ENCODE assay signal across 9 mouse cellular contexts in the genomic region with DNA sequence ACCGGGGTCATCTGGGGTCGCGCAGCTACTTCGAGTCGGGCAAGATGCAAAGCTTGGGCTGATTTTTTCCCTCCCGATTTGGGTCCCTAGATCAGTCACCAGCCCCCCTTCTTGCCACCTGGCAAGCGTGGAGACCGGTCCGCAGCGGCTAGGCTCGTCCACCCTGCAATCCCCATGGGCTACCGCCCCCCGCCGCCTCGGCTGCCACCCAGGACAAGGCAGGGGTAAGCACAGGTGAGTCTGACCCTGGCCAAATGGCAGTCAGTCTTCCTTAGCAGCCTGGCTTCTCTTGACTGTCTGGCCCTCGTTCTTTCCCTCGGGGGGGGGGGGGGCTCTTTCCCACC. TPM values are rescaled to one million over a fixed set of nuclear protein-coding genes. Genes with fewer than 3 reads are reported as not detected.
DNase-seq lines count a peak whose midpoint lies in the region; ATAC-seq and TF ChIP-seq lines count a peak whose summit lies in the region.
"Had no signal": no experiment of that assay in that cellular context is flagged by ENCODE, and none has a peak within 500 bp of the region (broad histone marks: within the 10 kb centered on the region; RNA-seq: fewer than 3 reads in every experiment).

No protein-coding gene starts in this region.

- peaks cover 86% of the 10 kb centered on the region for H3K27me3 ChIP-seq in CH12.LX (replicated peaks)
- no peaks in the 10 kb centered on the region for H3K27me3 ChIP-seq in forebrain, postnatal 0 days (ENCODE audit: insufficient read depth, low read length)
- H3K27me3 ChIP-seq in liver, embryonic 14.5 days (ENCODE audit: control insufficient read depth, insufficient read depth, low read length) = peaks cover 16% of the 10 kb centered on the region

- TF ChIP-seq CTCF in CH12.LX (conservative IDR thresholded peaks at IDR 0.05 in 1 of 2, IDR thresholded peaks at IDR 0.05 in 1 of 2; ENCODE audit: low read depth in 2 of 2, low read length in 2 of 2) = no peak
- no peak for TF ChIP-seq CTCF in forebrain, postnatal 0 days (IDR thresholded peaks at IDR 0.05; ENCODE audit: low read depth)
- TF ChIP-seq CTCF in liver, embryonic 14.5 days (IDR thresholded peaks at IDR 0.05; ENCODE audit: low read depth) = no peak

- no peak overlapping the region for H3K4me3 ChIP-seq in CH12.LX (replicated peaks in 1 of 3; ENCODE audit: low read depth in 2 of 3, low read length in 2 of 3, poor library complexity in 1 of 3)
- H3K4me3 ChIP-seq in forebrain, postnatal 0 days (ENCODE audit: low read depth, low read length) = peak overlapping the region; percentile 58
- H3K4me3 ChIP-seq in liver, embryonic 14.5 days (ENCODE audit: insufficient read depth in 1 of 2, low read depth in 2 of 2, low read length in 2 of 2) = peak overlapping the region in 1 of 2 experiments; percentile 16; a peak in 1 of 4 replicates
- H3K4me3 ChIP-seq: myocyte had no signal

- no peaks in the 10 kb centered on the region for H3K4me1 ChIP-seq in CH12.LX (ENCODE audit: control insufficient read depth in 1 of 2, insufficient read depth in 2 of 2)
- peaks cover 17% of the 10 kb centered on the region for H3K4me1 ChIP-seq in forebrain, postnatal 0 days (ENCODE audit: insufficient read depth)
- no peaks in the 10 kb centered on the region for H3K4me1 ChIP-seq in liver, embryonic 14.5 days (replicated peaks; ENCODE audit: control insufficient read depth in 2 of 2, insufficient read depth in 2 of 2, low read length in 1 of 2)

- H3K9ac ChIP-seq in CH12.LX (ENCODE audit: insufficient read depth, low read depth) = no peak overlapping the region
- H3K9ac ChIP-seq in forebrain, postnatal 0 days = peak overlapping the region; percentile 83
- no peak overlapping the region for H3K9ac ChIP-seq in liver, embryonic 14.5 days (replicated peaks)

- peak overlapping the region; percentile 75; the same call in 1 of the 2 replicates for H3K4me2 ChIP-seq in CH12.LX (ENCODE audit: insufficient read depth, low read depth, poor library complexity, severe bottlenecking)
- peak overlapping the region; percentile 93 for H3K4me2 ChIP-seq in forebrain, postnatal 0 days (ENCODE audit: low read depth)
- peak overlapping the region; percentile 50 for H3K4me2 ChIP-seq in liver, embryonic 14.5 days (ENCODE audit: low read depth)

- in situ Hi-C loops in CH12.LX (cut with MboI; ENCODE audit: low pct_ligation_motif_present, low pct_unique_long_range_greater_than_20kb, low sequenced_read_pairs) = loop anchor here (10.0 kb wide), 1 partner anchor 100 kb away; no protein-coding TSS in a partner anchor

- no peak for TF ChIP-seq EP300 in CH12.LX (IDR thresholded peaks at IDR 0.05; ENCODE audit: low read length)
- no peak for TF ChIP-seq EP300 in liver, embryonic 14.5 days (IDR thresholded peaks at IDR 0.05; ENCODE audit: low read depth)

- ATAC-seq in frontal cortex, adult (ENCODE audit: low TSS enrichment) = peak; percentile 8
- ATAC-seq in forebrain, postnatal 0 days = 0 out of 2 replicates have a peak, but pooled peaks have one; percentile 2
- no peak for ATAC-seq in liver, embryonic 14.5 days (ENCODE audit: insufficient read depth)

- peaks cover 8% of the 10 kb centered on the region for H3K9me3 ChIP-seq in CH12.LX (replicated peaks; ENCODE audit: low read length)
- H3K9me3 ChIP-seq in forebrain, postnatal 0 days (ENCODE audit: low read length) = no peaks in the 10 kb centered on the region
- no peaks in the 10 kb centered on the region for H3K9me3 ChIP-seq in liver, embryonic 14.5 days (ENCODE audit: control insufficient read depth, low read length)

- TF ChIP-seq RAD21 in CH12.LX (IDR thresholded peaks at IDR 0.05; ENCODE audit: low read depth, low read length) = no peak

- no peak for TF ChIP-seq POLR2A in CH12.LX (IDR thresholded peaks at IDR 0.05; ENCODE audit: low read depth, low read length)

- dilution Hi-C loops in CH12.LX (cut with MboI; ENCODE audit: extremely low pct_ligation_motif_present, extremely low pct_unique_long_range_greater_than_20kb, low sequenced_read_pairs) = no loop called here

- under 1% methylated on average over 17 of the region's 17 CpGs for WGBS in forebrain, postnatal 0 days
- WGBS in liver, embryonic 14.5 days (ENCODE audit: insufficient replicate concordance) = 2% methylated on average over 17 of the region's 17 CpGs

- no peaks in the 10 kb centered on the region for H3K79me2 ChIP-seq in CH12.LX (replicated peaks; ENCODE audit: control insufficient read depth, extremely low read depth, insufficient read depth, poor library complexity, severe bottlenecking)

- no peak for DNase-seq in frontal cortex, adult 2 months (ENCODE audit: extremely low spot score in 1 of 2, low spot score in 1 of 2)
- DNase-seq in CH12.LX (ENCODE audit: extremely low read depth) = no peak
- DNase-seq in forebrain, postnatal 0 days = no peak
- DNase-seq in liver, embryonic 14.5 days (ENCODE audit: low read depth in 3 of 3, low spot score in 3 of 3) = no peak
- no peak for DNase-seq in embryo, embryonic 11 days
- DNase-seq in T-cell, adult 2 months (ENCODE audit: low spot score) = no peak
- DNase-seq in ovary, postnatal 10 days (ENCODE audit: low spot score) = no peak

- no peak overlapping the region for H3K27ac ChIP-seq in CH12.LX (ENCODE audit: insufficient read depth, low read depth)
- H3K27ac ChIP-seq in forebrain, postnatal 0 days (ENCODE audit: low read depth, low read length) = peak overlapping the region; percentile 92; the same call in 1 of the 2 replicates
- no peak overlapping the region for H3K27ac ChIP-seq in liver, embryonic 14.5 days

- no peaks in the 10 kb centered on the region for H3K36me3 ChIP-seq in CH12.LX (replicated peaks in 1 of 2; ENCODE audit: control insufficient read depth in 1 of 2, insufficient read depth in 1 of 2, low read length in 1 of 2)
- no peaks in the 10 kb centered on the region for H3K36me3 ChIP-seq in forebrain, postnatal 0 days (ENCODE audit: insufficient read depth)
- no peaks in the 10 kb centered on the region for H3K36me3 ChIP-seq in liver, embryonic 14.5 days (replicated peaks; ENCODE audit: control insufficient read depth, insufficient read depth, low read depth)

TF ChIP-seq in CH12.LX, 34 proteins besides CTCF, POLR2A, EP300 and RAD21:
- TF ChIP-seq IRF4 (IDR thresholded peaks at IDR 0.05; ENCODE audit: low read depth, low read length) (no peak), ELF1 (IDR thresholded peaks at IDR 0.05; ENCODE audit: low read depth, low read length) (no peak), POLR2AphosphoS2 (IDR thresholded peaks at IDR 0.05; ENCODE audit: low read depth, low read length) (no peak), BHLHE40 (IDR thresholded peaks at IDR 0.05; ENCODE audit: low read depth, low read length) (no peak), ZKSCAN1 (IDR thresholded peaks at IDR 0.05; ENCODE audit: borderline replicate concordance, low read depth, low read length) (no peak), TCF12 (IDR thresholded peaks at IDR 0.05; ENCODE audit: low read depth, low read length) (no peak), CHD1 (IDR thresholded peaks at IDR 0.05; ENCODE audit: low read depth, low read length) (no peak)

RNA-seq across cellular contexts. Expression of gene Syt3, which starts 0.8 kb away (rescaled TPM):
- polyA plus RNA-seq in frontal cortex, adult 2 months (2012; rRNA removed) = 56.7 and 57.0 TPM in 2 replicates
- total RNA-seq in CH12.LX (2012; rRNA removed) = 0.08 and 0.17 TPM in 2 replicates
- total RNA-seq in CH12.LX (2014; rRNA removed) = 0.11 TPM in 1 of 2 replicates, not detected in the other
- polyA plus RNA-seq in CH12.LX (2012; ENCODE audit: insufficient read length, low read depth) = 0.30 TPM in 1 of 2 replicates, not detected in the other
- 48.2 and 77.2 TPM in 2 replicates for total RNA-seq in forebrain, postnatal 0 days (2014; rRNA removed)
- 43.9 and 55.0 TPM in 2 replicates for polyA plus RNA-seq in forebrain, postnatal 0 days (2015; fragmentation: Nextera tagmentation; extraction: Ambion mirVana)
- polyA plus RNA-seq in liver, embryonic 14.5 days (2012; rRNA removed) = 0.02 and 0.06 TPM in 2 replicates
- polyA plus RNA-seq in liver, embryonic 14.5 days (2014; fragmentation: Nextera tagmentation; extraction: Ambion mirVana) = 0.14 TPM in 1 of 2 replicates, not detected in the other
- polyA plus RNA-seq: myocyte had no signal

RNA-seq across cellular contexts. Expression of gene 1700008O03Rik, which starts 0.9 kb away (rescaled TPM):
- polyA plus RNA-seq in frontal cortex, adult 2 months (2012; rRNA removed) = 3.7 and 3.8 TPM in 2 replicates
- total RNA-seq in CH12.LX (2012; rRNA removed) (0.17 and 0.81 TPM in 2 replicates), CH12.LX (2014; rRNA removed) (not detected in 2 replicates)
- 0.74 and 1.7 TPM in 2 replicates for polyA plus RNA-seq in CH12.LX (2012; ENCODE audit: insufficient read length, low read depth)
- total RNA-seq in forebrain, postnatal 0 days (2014; rRNA removed) = 1.3 and 7.3 TPM in 2 replicates
- polyA plus RNA-seq in forebrain, postnatal 0 days (2015; fragmentation: Nextera tagmentation; extraction: Ambion mirVana) = 2.7 and 3.5 TPM in 2 replicates
- 0.06 and 0.12 TPM in 2 replicates for polyA plus RNA-seq in liver, embryonic 14.5 days (2012; rRNA removed)
- polyA plus RNA-seq in liver, embryonic 14.5 days (2014; fragmentation: Nextera tagmentation; extraction: Ambion mirVana) = not detected in 2 replicates
- polyA plus RNA-seq: myocyte had no signal

RNA-seq across cellular contexts. Expression of gene Lrrc4b, which starts 44.1 kb away (rescaled TPM):
- polyA plus RNA-seq in frontal cortex, adult 2 months (2012; rRNA removed) = 230 and 247 TPM in 2 replicates
- total RNA-seq in CH12.LX (2012; rRNA removed) (0.04 TPM in 1 of 2 replicates, not detected in the other), CH12.LX (2014; rRNA removed) (not detected in 2 replicates)
- not detected in 2 replicates for polyA plus RNA-seq in CH12.LX (2012; ENCODE audit: insufficient read length, low read depth)
- total RNA-seq in forebrain, postnatal 0 days (2014; rRNA removed) = 347 and 391 TPM in 2 replicates
- polyA plus RNA-seq in forebrain, postnatal 0 days (2015; fragmentation: Nextera tagmentation; extraction: Ambion mirVana) = 19.5 and 22.2 TPM in 2 replicates
- 0.02 and 0.30 TPM in 2 replicates for polyA plus RNA-seq in liver, embryonic 14.5 days (2012; rRNA removed)
- polyA plus RNA-seq in liver, embryonic 14.5 days (2014; fragmentation: Nextera tagmentation; extraction: Ambion mirVana) = not detected in 2 replicates
- polyA plus RNA-seq: myocyte had no signal

Comparison
In these comparisons a context has a peak if more than half of its experiments do, and no peak if none do; other contexts are left out.
1. RNA of gene Syt3, which starts 0.8 kb away (polyA plus RNA-seq): 56.7 to 57.0 TPM in frontal cortex, adult 2 months and 43.9 to 55.0 TPM in forebrain, postnatal 0 days; 0.30 TPM in CH12.LX and 0.02 to 0.14 TPM in liver, embryonic 14.5 days; every median in the first group is over 10 times any median in the second.
2. RNA of gene Lrrc4b, which starts 44.1 kb away (polyA plus RNA-seq): 230 to 247 TPM in frontal cortex, adult 2 months and 19.5 to 22.2 TPM in forebrain, postnatal 0 days; 0.02 to 0.30 TPM in liver, embryonic 14.5 days and not detected in CH12.LX; every median in the first group is over 10 times any median in the second.
3. Peak in every context shown above with its lines, with median percentiles within 50 percentile points of each other: H3K4me2 ChIP-seq.